Mouse (Mus musculus) heart, adult 2 months (tissue): ENCODE results near the gene Chd5.

Experiments used
- CTCF ChIP-seq: fragments of 200-600 bp; IDR thresholded peaks from 2 replicates; pipeline ENCODE4 v1.8.1; 2022; ENCODE audit warnings: antibody characterized with exemption, mild to moderate bottlenecking, moderate library complexity
- EP300 ChIP-seq: fragments of 200-500 bp; IDR thresholded peaks from 2 replicates; pipeline ENCODE4 v1.6.1; 2011; ENCODE audit warnings: low read depth, low read length, control low read depth; ENCODE audit not compliant: insufficient read depth
- POLR2A ChIP-seq: fragments of 200-500 bp; IDR thresholded peaks from 2 replicates; pipeline ENCODE4 v1.6.1; 2011; ENCODE audit warnings: mild to moderate bottlenecking, low read depth, low read length, control low read depth; ENCODE audit not compliant: insufficient read depth

GRCm38 (mm10) chr4:152424341-152424740 is 85.9 kb downstream of the Chd5 start:
- TF ChIP-seq CTCF (no peak), POLR2A (no peak), EP300 (no peak)
